Mouse (Mus musculus) embryonic fibroblast, embryonic 13.5 days (primary cell): ENCODE measurements around the gene Uqcc3. TPM values are rescaled to one million over a fixed set of nuclear protein-coding genes. Genes with fewer than 3 reads are reported as not detected.
"Not testable (repeated sequence)": the region's sequence is repeated elsewhere in the genome, so short reads cannot be mapped to it uniquely, and the experiment has no call there.

Source experiments
- H3K27ac ChIP-seq: 2 replicates; pipeline ENCODE4 v1.5.1; 2012; ENCODE audit warnings: low read length, control low read depth, inconsistent platforms; ENCODE audit not compliant: insufficient read depth
- H3K4me1 ChIP-seq: 2 replicates; pipeline ENCODE4 v1.6.1; 2011; ENCODE audit warnings: low read length; ENCODE audit not compliant: control insufficient read depth, insufficient read depth
- H3K4me3 ChIP-seq: 2 replicates; pipeline ENCODE4 v1.5.1; 2011; ENCODE audit warnings: mild to moderate bottlenecking, control low read depth, low read length; ENCODE audit not compliant: insufficient read depth
- CTCF ChIP-seq: IDR thresholded peaks from 2 replicates; pipeline ENCODE4 v1.5.1; 2011; ENCODE audit warnings: mild to moderate bottlenecking, control low read depth, low read length, moderate library complexity, borderline replicate concordance; ENCODE audit not compliant: insufficient read depth
- POLR2A ChIP-seq: IDR thresholded peaks from 2 replicates; pipeline ENCODE4 v1.6.1; 2011; ENCODE audit warnings: low read depth, mild to moderate bottlenecking, control low read depth, low read length, moderate library complexity
- polyA plus RNA-seq: library from polyadenylated mRNA; stranded (reverse); fragments of >200 nt; gene quantifications from 2 replicates; pipeline ENCODE4 v1.2.4, GENCODE M21; 2011; ENCODE audit warnings: low read depth; ENCODE audit not compliant: missing spikeins, insufficient read length

The Uqcc3 gene
- polyA plus RNA-seq, 1 experiment = 22.3 TPM

DNA sequence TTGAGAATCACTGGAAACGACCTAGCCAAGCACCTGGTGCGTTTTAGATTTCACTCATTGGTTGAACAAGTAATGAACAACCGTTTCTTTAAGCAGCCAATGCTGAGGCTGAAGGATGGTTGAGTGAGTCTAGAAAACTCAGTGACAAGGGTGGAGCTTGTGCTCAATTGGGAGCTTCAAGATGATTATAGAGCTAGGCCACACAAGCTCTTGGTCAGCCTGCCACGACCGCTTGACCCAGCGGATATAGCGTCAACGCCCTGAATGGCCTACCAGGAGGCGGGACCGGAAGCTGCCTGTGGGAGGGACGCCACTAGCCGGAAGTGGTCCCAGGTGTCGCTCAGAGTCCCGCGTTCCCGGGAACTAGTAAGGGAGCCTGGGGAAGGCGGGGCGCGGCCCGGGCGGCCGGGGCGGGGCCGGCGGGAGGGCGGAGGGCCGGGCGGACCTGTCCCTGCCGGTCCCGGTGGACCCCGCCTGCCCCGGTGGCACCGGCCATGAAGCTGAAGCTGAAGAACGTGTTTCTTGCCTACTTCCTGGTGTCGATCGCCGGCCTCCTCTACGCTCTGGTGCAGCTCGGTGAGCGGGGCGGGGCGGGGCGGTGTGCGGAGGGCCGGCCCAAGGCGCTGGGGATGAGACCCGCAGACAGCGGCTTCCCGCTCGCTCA lies 39.5 kb upstream of the Uqcc3 start, which contains the start of gene B3gat3:
Gene B3gat3, plus strand, starts transcription at position 302 of the 664 bp plus-strand sequence.
- no peak for TF ChIP-seq CTCF
- peak; percentile 93 for TF ChIP-seq POLR2A
- Histone ChIP-seq H3K27ac (peak within 1 kb of the TSS; percentile 79), H3K4me3 (peak within 1 kb of the TSS; percentile 99), H3K4me1 (0 out of 2 replicates have a peak, but pooled peaks cover 4% of the 10 kb centered on the region)

DNA sequence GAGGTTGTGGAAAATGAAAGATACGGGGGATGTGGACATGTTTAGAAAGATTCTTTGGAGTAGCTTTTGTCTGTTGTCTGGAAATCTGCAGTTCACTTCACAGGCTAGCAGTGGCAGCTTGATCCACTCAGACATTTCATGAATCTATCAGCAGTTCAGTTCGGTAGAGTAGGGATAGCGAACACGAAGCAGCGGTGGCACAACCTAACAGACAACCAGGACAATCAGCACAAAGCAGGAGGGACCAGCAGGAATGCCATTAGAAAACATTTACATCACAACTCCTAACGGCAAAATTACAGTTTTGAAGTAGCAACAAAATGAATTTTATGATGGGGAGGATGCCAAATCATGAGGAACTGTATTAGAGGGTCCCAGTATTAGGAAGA lies 39.0 kb upstream of the Uqcc3 start:
- Histone ChIP-seq H3K4me1 (0 out of 2 replicates have a peak, but pooled peaks cover 4% of the 10 kb centered on the region), H3K27ac (peak overlapping the region; percentile 79), H3K4me3 (0 out of 2 replicates have a peak overlapping the region, but pooled peaks have one; percentile 7)
- no peak for TF ChIP-seq CTCF
- no peak; the same call in 1 of the 2 replicates for TF ChIP-seq POLR2A

DNA sequence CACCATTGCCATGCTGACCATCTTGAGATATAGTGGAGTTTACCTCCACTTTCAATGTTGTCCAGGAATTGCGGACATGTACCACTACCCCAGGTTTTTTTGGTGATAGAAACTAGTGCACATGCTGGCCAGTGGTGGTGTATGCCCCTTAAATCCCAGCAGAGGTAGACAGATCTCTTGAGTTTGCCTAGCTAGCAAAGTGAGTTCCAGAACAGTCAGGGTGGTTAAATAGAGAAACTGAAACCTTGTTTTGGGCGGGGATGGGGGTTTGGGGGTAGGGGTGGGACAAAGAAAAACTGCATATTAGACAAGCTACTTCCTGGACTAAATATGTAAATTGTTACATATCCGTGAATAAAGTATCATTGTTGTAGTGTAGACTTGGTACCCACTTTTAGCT lies 38.3 kb upstream of the Uqcc3 start:
- no peak overlapping the region for H3K27ac ChIP-seq

DNA sequence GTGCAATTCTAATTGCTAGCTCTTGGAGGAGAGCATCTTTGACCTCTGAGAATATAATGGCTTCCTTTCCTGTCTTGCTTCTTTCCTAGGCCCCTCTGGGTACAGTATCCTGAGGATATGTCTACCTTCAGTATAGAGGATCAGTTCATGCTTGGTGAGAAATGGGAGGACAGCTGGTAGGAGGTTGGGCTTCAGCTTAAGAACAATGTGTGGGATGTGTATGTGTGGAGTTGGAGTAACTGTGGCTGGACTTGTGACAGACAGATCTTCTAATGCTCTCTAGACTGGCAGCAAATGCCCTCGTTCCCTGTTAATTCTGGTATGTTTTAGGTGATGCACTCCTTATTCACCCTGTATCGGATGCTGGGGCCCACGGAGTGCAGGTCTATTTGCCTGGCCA lies 33.5 kb upstream of the Uqcc3 start:
- H3K4me3 ChIP-seq = no peak overlapping the region
- no peak for TF ChIP-seq CTCF
- TF ChIP-seq POLR2A = no peak
- no peaks in the 10 kb centered on the region for H3K4me1 ChIP-seq
- no peak overlapping the region for H3K27ac ChIP-seq

More for the DNA sequence above, 38.3 kb upstream of the Uqcc3 start:
- Histone ChIP-seq H3K4me1 (0 out of 2 replicates have a peak, but pooled peaks cover 4% of the 10 kb centered on the region), H3K4me3 (no peak overlapping the region)
- no peak for TF ChIP-seq CTCF
- no peak for TF ChIP-seq POLR2A

DNA sequence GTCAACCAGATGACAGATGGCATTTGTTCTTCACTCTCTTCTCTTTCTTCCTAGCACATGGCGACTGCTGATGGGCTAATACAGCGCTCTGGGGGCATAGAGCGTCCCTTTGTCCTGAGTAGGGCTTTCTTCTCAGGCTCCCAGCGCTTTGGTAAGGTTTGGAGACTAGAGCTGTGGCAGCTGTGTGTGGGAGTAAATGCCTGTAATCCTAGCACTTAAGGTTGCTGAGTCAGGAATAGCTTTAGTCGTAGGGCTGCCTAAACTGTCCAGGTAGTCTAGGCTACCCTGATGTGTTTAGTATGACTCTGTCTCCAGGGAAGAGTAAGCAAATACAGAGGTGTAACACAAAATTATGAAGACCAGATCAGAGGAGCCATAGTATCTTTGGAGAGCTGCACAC lies 31.1 kb upstream of the Uqcc3 start:
- Histone ChIP-seq H3K4me1 (no peaks in the 10 kb centered on the region), H3K4me3 (no peak overlapping the region), H3K27ac (no peak overlapping the region)
- no peak for TF ChIP-seq POLR2A

DNA sequence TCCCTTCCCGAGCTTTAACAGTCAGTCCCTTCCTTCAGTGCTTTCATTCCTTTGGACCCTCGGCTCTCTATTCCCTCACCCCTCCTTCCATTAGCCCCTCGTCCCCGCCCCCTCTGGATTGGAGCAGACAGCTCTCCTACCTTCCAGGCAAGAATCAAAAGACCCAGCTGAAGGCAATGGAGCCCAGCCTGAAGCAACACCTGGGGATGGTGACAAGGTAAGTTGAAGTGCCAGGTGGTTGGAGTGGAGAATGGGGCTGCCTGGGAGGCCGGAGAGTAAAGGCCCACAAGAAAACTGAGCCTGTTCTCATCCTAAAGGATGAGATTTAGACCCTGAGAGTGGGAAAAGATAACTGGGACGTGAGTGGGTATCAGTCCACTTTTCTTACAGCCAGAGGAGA lies 27.8 kb upstream of the Uqcc3 start:
- Histone ChIP-seq H3K4me3 (no peak overlapping the region), H3K4me1 (no peaks in the 10 kb centered on the region), H3K27ac (no peak overlapping the region)
- TF ChIP-seq POLR2A (no peak), CTCF (no peak)

DNA sequence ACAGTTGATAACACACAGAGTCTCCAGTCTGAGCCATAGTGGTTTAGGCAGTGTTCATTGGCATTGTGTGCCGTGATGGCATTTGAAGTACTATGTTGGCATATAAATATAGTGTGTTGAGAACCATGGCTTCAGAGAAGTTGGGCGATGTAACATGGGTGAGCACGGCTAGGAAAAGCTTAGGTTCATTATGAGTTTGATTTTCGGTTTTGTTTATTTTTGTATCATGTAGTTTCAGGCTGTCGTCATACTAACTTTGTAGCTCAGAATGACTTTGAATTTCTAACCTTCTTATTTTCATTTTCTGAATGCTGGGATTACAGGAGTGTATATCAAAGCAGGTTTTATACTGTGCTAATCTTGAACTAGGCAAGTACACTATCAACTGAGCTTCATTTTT lies 22.7 kb upstream of the Uqcc3 start:
- Histone ChIP-seq H3K4me3 (no peak overlapping the region), H3K27ac (no peak overlapping the region), H3K4me1 (no peaks in the 10 kb centered on the region)
- no peak for TF ChIP-seq POLR2A
- TF ChIP-seq CTCF = no peak

DNA sequence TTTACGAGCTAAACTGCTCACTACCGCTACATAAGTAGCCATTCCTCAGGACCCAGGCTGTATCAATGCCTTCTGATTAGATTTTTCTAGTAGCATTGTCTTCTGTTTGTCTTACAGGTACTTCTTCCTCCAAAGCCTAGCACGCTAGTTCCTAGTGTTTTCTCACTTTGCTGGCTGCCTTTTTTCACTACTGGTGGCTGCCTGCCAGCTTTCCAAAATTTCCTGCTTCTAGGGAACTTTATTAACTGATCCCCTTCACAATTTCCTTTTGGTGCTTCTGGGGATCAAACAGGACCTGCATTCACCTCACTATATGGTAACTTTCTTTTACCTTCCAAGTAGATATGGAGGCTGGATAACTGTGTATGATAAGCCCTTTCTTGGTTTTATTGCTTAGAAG lies 18.4 kb upstream of the Uqcc3 start:
- Histone ChIP-seq H3K27ac (peak overlapping the region; percentile 76), H3K4me1 (peaks cover 3% of the 10 kb centered on the region), H3K4me3 (peak overlapping the region; percentile 87)
- no peak for TF ChIP-seq CTCF
- no peak for TF ChIP-seq POLR2A

DNA sequence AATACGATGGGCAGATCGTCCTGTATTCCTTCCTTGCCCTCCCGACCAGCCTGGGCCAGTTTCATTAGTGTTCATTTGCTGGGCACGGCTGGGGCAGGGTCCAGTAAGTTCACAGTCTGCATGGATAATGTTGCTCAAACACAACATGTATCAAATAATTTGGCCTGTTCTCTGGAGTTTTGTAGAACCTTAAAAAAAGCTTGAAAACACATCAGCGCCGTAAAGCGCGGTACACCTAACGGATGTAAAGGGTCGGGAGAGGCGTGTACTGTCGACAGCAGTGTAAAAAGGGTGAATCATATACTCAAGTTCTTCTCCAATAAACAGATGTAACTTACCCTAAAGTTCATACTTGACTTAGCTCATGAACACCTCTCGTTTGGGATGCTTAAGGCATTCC lies 17.9 kb upstream of the Uqcc3 start:
- Histone ChIP-seq H3K4me1 (peaks cover 3% of the 10 kb centered on the region), H3K4me3 (peak overlapping the region; percentile 87), H3K27ac (peak overlapping the region; percentile 76)
- TF ChIP-seq CTCF (no peak), POLR2A (no peak)

DNA sequence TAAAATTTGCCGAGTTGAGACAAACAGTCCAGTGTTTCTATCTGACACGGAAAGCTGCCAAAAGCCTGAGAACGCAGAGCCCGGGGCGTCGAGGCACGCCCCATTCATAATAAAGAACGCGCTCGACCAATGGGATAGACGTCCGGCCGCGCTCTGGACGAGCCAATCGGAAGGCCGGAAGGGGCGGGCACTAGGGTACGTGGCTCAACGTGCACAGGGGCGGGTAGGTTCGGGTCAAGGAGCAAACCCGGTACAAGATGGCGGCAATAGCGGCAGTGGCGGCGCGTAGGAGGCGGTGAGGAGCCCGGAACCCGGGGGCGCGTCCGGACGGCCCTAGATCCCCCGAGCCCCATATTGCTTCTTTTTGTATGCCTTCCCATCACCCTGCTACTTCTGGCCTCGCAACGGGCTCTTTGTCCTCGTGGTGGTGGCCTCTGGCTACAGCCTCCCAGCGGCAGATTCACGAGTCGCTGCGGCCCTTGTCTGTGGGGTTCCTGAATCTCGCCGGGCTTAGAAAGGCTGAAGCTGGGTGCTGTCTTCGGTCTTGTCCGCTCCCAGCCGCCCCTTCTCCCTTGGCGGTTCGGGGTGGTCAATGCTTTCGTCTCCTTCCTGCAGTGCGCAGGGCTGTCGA lies 17.3 kb upstream of the Uqcc3 start, which contains the start of gene Ganab:
Gene Ganab, plus strand, starts transcription at position 207 of the 631 bp plus-strand sequence.
- TF ChIP-seq CTCF = no peak
- peak; percentile 78 for TF ChIP-seq POLR2A
- Histone ChIP-seq H3K27ac (peak within 1 kb of the TSS; percentile 76), H3K4me1 (peaks cover 3% of the 10 kb centered on the region)

DNA sequence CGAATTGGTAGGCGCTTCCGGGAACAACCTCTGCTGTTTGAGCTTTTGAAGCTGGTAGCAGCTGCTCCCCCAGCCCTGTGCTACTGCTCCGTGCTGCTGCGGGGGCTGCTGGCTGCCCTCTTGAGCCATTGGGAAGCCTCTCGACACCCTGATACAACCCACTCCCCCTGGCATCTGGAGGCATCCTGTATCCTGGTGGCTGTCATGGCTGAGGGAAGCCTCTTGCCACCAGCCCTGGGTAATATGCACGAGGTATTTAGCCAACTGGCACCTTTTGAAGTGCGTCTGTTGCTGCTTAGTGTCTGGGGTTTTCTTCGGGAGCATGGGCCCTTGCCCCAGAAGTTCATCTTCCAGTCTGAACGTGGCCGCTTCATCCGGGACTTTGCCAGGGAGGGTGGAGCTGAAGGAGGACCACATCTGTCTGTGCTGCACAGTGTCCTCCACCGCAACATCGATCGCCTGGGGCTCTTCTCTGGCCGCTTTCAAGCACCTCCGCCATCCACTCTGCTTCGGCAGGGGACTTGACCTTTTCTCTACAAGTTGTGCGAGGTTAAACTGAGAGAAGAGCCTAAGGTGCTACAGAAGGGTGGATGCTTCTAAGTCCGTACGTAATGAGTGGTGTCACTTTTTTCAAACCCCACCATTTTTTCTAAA lies 16.6 kb upstream of the Uqcc3 start:
- H3K4me3 ChIP-seq, H3K4me1 ChIP-seq: not testable (repeated sequence)
- H3K27ac ChIP-seq = peak overlapping the region; percentile 69

More for the DNA sequence above, 17.3 kb upstream of the Uqcc3 start, which contains the start of gene Ganab:
- peak within 1 kb of the TSS; percentile 87 for H3K4me3 ChIP-seq

DNA sequence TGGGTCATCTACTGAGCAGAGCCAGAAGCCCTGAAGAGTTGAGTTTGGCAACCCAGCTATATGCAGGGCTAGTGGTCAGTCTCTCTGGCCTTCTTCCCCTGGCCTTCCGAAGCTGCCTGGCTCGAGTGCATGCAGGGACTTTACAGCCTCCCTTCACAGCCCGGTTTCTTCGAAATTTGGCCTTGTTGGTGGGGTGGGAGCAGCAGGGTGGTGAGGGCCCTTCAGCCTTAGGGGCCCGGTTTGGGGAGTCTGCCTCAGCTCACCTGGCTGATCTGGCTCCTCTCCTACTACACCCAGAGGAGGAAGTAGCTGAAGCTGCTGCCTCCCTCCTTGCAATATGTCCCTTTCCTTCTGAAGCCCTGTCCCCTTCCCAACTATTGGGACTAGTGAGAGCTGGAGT lies 15.5 kb upstream of the Uqcc3 start:
- not testable (repeated sequence) for H3K4me3 ChIP-seq, H3K4me1 ChIP-seq, H3K27ac ChIP-seq
